Mouse (Mus musculus) erythroblast, adult 5-6 weeks (primary cell): ENCODE measurements around the gene Zfp62. TPM values are rescaled to one million over a fixed set of nuclear protein-coding genes. Genes with fewer than 3 reads are reported as not detected.

Experiments
- ATAC-seq: replicated peaks from 2 replicates; pipeline ENCODE4 v1.8.0; 2016; ENCODE audit warnings: moderate number of reproducible peaks, mild to moderate bottlenecking, moderate TSS enrichment, inconsistent platforms; ENCODE audit not compliant: poor library complexity, low FRiP score, severe bottlenecking
- total RNA-seq, 2 experiments: library from RNA; stranded (forward) in 1 of 2; stranded (reverse) in 1 of 2; fragments of 150-400 nt in 1 of 2; fragments of 200-764, 138-1000 nt in 1 of 2; gene quantifications; 2 replicates each; pipeline versions ENCODE4 v1.2.3 to v1.2.4; 2015 to 2017; ENCODE audit warnings: low replicate concordance in 2 of 2

The Zfp62 gene
- total RNA-seq, 2 experiments from 2014 or later: 14.8 to 25.4 TPM

DNA sequence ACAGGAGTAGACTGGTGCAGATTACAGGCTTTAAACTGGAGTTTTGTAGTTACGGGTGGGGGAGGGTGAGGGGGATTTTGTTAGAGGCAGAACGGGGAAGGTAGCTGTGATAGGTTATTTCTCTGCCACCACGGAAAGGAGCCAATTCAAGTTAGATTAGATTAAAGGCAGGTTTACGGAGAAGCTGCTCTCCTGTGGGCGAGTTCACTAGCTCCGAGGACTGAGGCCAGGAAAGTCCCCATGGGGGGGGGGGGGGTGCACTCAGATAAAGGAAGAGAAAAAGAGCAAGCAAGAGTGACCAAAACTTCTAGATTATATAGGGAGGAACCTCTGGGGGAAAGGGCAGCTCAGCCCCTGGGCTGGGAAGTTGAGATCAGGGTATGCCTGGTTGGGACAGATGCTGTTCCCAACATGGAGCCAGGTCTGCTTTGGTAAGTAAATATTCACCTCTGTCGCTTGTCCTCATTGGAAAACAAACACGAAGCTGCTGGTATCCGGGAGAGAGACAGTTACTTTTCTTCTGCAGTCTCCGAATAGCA, 500 bp upstream of the Zfp62 start:
- peak; percentile 44; the same call in 1 of the 2 replicates for ATAC-seq

DNA sequence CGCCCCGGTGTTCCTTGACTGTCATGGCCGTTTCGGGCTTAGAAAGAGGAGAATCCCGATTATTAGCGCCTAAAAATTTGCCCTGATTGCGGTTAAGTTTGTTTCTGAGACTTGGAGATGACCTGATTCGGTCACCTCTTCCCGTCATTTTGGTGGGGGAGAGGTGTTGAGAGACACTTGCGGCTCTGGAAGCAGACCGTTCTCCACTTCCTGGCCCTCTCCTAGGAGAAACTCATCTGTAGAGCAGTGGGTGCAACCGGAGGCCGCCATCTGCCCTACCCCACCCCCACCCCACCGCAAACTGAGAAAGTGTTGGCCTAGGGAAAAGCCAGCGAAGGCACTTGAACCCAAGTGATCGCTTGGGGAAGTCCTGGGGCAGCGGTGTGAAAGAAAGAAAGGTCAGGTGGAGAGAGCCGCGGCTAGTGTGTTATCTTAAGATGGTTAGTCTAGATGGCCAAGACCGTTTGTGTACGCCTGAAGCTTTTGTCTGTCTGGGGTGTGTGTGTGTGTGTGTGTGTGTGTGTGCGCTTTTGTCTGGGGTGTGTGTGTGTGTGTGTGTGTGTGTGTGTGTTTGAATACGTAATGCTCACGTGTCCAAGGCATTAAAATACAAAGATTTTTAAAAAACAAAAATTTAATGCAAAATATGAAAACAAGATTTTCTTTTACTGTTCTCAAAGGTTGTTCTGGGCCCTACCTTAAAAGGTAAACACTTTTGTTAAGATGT, 842 bp downstream of the Zfp62 start:
- ATAC-seq: peak; percentile 50

DNA sequence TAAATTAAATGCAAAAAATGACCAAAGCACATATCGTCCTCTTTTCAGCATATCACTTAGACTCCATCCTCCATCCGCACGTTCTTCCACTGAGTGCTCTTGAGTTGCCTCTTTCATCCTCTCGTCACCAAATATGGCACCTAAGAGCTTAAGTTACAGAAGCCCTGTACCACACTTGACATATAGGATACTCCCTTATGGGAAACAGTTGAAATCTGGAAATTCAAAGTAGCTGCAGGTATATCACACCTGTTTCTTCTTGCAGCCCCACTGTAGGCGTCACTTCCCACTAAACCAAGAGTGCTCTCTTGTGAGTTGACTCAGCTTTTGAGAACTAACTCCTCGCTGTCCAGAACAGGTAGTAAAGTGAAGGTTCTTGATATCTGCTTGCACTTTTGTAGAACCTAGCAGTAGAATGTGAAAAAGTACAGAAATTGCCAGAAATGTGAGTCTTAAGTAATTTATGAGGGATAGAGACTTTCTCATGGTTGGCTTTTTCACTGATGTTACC, 2.0 kb downstream of the Zfp62 start:
- ATAC-seq: no peak

DNA sequence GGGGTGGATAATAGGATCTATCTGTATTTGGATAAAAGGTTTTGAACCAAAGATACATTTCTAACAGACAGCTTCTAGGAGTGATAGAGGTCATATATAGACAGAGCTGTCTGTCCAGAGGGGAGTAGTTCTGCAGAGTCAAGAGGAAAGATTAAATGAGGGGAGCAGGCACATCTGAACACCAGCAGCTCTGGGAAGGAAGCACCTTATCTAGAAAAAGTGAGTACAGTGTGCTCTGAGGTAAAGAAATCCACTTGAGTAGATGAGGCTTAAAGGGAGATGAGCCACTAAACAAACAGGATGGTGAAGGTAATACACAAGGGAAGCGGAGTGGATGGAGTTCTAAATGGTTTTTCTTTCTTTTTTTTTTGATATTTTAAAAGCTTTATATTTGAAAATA, 4.4 kb downstream of the Zfp62 start:
- no peak for ATAC-seq

DNA sequence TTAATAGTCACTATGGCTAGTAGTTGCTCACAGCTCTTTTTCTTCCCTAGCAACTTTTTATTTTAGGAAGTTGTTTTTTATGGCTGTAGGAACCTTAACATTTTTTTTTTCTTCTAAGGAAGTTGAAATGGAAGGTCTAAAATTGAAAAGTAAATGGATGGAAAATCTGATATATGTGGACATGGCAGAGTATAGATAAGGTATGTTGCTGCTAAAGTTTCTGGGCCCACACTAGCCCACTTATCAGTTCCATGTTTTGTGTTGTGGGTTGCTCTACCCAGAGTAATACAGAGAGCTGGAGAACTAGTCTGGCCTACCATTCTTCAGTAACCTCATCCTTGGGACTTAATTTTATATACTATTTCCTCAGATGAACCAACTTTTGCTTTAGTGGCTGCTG, 9.5 kb downstream of the Zfp62 start:
- peak; percentile 62; the same call in 1 of the 2 replicates for ATAC-seq

DNA sequence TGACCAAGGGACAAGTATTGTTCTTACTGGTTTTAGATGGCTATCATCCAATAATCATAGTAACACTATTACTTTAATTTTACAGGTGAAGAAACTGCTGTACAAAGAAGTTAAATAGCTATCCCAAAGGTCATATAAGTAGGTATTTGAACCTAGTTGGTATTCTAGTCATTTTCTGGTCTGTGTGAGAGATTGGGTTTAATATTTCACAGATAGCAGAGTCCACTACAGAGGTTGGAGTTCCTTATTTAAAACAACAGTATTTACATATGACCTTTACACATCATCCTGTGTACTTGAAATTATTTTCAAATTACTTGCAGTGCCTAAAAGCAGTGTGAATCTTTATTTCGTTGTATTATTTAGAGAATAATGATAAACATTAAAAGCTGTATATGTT, 10.4 kb downstream of the Zfp62 start:
- ATAC-seq: no peak

DNA sequence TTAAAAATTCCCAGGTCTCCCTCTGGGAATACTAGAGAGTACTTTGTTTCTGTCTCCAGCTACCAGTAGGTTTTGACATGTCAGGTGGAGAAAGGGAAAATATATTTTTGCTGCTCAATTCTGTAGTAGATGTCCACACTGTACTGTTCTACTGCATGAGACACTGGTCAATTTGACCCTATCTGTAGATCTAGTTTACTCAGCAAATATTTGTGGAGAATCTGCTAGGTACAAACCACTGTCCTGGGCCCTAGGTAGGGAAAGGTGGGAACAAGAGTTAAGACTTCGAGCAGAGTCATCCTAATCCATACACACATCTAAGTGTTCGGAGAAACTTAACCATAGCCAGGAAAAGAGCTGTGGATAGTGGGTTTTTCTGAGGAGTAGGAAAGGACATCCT, 16.2 kb downstream of the Zfp62 start:
- ATAC-seq: no peak

DNA sequence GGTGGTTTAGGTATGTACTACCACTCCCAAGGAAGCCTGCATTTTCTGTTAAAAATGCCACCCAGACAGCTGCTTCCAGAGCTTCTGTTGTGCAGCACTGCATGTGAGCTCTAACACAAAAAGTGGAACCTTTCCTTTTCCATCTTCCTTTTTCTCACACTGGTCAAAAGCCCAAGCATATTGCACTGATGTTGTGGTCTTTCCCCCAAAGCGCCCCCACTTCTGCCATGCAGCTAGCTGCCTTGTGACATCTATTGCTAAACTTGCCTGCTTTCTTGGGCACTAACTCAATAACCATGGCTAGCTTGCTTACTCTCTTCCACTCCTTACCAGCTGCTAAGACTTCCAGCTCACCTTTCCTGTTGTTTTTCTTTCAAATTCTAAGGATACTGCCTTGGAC, 21.4 kb downstream of the Zfp62 start:
- no peak for ATAC-seq

DNA sequence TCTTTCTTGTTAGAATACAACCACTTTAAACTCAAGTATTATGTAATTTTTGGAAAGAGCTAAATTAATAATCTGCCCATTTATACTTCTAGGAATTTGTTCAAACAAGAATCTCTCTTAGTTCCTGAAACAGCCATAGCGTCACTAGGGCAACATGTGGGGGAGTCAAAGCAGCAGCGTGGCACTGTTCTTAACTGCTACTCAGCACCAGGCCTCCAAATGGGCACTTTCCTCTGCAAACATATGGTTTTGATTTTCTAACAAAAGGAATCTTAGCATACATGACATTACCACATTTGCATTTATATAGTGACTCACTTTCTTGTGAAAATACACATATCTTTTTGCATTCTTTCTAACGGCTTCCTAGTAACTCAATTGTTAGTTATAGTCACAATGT, 29.7 kb downstream of the Zfp62 start:
- ATAC-seq: no peak

DNA sequence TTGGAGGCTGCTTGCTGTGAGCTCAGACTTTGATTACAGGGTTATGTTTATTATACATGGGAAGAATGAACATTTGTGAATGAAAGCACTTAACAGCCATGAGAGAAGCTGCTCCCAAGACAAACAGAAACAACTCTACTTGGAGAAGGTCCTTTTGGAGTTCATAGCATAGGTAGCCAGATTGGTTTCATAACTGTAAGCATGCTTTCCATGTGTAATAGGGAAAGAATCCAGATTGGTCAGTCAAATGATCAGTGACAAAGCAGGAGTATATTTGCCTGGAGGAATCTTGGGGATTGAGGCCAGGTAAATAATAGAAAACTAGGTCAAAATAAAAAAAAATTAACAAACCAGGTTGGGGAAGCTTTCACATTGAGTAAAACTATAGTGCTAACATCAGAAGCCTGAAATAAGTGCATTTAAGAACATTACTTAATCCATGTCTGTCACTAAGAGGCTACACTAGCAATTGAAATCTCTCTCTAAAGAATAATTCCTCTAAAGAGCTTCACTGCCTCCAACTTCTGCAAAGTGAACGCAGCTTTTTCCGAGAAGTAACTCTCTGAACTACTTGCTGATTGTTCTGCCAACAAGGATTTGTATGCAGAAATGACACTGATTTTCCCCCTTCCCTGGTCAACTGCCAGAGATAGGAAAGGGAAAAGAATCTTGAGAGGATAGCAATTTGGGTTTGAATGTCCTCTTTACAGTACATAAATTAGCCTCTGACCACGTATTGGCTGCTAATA, 32.5 kb downstream of the Zfp62 start:
- ATAC-seq: no peak

DNA sequence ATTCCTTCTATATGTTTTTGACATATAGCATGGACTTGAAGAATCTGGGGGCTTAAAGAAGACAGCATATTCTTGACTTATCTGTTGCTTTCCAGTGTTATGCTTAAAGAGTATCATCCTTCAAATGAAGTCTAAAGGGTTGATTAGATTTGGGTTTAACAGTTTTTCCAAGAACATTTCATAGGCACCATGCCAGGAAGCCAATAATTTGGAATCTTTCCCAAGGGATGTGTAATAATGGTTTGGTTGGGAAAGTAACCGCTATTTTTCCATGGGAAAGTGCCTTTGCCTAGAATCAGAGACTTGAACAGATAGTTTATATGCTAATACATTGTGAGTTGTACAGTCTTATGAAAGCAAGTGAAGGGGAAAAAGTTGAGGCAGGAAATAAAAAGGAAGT, 33.8 kb downstream of the Zfp62 start:
- ATAC-seq: no peak

DNA sequence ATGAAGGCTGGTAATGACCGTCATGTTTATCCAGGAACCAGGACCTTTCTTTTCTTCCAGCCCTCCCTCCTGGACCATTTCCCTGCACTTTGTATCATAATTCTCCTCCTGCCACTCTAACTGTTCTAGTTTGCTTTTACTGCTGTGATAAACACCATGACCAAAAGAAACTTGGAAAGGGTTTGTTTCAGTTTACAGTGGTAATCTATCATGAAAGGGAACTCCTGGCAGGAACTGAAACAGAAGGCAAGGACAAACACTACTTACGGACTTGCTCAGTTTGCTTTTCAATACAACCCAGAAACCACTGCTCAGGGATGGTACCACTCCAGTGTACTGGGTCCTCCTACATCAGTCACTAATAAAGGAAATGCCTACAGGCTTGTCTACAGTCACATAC, 34.4 kb downstream of the Zfp62 start:
- no peak for ATAC-seq

DNA sequence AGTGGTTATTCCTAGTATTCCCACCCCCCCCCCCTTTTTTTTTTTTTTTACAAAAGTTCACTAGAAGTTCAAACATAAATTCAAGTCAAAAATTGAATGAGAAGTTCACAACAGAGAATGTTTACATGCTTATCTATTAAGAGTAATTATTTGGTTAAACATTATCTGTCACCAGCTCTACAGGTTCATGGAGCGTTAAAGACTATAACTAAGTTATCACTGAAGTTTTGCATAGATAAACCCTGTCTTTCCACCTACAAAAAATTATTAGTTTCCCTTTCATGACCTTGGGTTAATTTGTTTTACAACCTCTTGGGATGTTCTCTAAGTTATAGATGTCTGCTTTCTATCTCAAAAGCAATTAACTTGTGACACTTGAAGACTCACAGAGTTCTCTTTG, 37.2 kb downstream of the Zfp62 start:
- ATAC-seq: no peak

DNA sequence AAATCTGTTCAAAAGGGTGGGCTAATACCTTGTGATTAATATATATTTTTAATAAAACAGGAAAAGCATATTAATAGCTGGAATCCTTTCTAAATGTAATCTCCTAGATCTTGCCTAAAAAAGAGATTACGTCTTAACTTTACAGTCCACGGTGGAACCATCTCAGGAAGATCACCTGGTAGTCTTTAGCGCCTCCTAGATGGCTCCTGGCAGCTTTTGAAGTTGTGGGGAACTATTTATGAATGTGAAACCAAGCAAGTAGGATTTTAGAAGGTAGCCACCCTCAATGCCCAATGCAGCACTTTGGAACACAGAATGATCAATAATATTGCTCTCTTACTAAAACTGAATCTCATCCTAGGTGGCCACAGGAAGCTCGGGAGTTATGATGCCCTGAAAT, 37.8 kb downstream of the Zfp62 start:
- no peak for ATAC-seq

DNA sequence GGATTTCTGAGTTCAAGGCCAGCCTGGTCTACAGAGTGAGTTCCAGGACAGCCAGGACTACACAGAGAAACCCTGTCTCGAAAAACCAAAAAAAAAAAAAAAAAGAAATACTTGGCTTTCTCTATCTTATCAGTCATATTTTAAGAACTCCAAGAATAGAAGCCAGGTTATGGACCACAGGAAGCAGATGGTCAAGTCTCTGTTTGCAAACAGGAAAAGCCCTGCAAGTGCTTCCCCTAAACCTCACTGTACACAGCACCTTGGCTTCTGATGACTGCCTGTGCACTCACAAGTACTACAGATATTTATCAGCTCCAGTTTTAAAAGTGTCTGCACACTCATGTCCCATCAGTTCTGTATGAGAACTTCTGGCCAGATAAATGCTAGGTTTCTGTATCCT, 38.4 kb downstream of the Zfp62 start:
- ATAC-seq: no peak

DNA sequence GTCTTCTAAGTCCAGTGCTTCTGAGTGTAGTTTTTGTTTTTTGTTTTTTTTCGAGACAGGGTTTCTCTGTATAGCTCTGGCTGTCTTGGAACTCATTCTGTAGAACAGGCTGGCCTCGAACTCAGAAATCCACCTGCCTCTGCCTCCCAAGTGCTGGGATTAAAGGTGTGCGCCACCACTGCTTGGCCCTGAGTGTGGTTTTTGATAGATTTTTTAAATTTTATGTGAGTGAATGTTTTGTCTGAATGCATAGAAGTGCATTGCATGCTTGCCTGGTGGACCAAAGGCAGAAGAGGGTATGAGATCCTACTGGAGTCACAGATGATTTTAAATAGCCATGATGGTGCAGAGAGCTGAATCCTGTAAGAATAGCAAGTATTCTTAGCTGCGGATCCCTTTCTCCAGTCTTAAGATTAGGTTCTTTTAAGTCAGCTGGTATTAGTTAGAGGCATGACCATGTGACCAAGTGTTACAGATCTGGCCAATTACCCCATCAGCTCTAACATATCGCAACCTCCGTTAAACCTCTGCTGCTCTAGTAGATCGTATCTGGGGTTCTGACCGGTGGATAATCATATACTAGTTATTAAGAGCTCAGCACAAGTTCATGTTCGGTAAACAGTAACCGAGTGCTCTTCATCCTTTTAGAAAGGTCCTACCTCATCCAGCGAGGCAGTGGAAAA, 40.0 kb downstream of the Zfp62 start:
- ATAC-seq: peak; percentile 14

DNA sequence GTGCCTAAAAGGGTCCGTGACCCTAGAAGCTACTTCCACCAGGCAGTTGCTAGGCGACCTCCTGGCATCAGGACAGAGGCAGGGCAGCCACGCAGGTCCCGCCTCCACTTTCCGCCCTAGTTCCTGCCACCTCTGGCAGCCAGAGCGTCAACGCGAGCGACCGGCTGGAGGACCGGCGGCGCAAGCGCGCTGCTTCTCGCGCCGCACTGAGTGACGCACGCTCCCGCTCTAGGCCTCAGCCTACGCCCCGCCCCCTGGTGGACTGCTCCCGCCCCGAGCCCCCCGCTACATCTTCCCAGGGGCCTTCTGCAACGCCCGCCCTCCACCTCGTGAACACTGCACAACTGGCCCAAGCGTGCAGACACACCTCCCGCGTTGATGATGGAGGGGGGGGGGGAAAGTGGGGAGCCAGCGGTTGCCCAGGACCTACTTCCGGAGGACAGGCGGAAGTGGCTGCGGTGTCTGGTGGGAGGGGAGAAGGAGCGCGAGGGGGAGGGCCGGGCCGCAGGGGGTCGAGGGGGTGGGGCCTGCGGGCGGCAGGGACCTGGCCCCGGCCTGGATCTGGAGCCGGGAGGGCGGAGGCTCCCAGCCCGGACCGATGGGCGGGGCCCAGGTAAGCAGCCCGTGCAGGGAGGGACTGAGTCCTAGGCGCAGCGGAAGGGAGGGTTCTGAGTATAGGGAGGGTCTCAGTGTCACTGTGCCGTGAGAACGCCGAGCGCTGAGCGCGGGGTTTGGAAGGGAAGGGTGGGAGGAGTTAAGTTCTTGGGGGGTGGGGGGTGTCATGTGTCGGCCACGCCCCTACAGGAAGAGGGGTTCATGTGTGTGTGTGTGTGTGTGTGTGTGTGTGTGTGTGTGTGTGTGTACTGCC, 40.9 kb downstream of the Zfp62 start, which contains the start of gene Mgat1:
Mgat1 (plus strand) TSS at position 465 of the 868 bp plus-strand sequence.
- peak; percentile 92 for ATAC-seq

DNA sequence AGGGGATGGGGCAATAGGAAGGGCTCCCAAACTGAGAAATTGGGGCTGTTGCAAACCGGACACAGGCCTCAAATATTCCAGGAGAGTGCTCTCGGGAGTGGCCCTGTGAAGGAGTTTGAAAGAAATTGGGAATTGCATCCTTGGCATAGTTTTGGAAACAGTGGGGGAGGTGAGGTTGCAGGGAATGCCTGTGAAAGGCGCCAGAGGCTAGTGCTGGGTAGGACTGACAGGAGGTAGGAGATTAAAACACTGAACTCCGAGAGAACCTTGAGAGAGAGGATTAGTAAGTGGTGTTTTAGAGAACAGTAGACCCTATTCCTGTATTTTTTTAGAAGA, 41.5 kb downstream of the Zfp62 start:
- ATAC-seq: no peak

DNA sequence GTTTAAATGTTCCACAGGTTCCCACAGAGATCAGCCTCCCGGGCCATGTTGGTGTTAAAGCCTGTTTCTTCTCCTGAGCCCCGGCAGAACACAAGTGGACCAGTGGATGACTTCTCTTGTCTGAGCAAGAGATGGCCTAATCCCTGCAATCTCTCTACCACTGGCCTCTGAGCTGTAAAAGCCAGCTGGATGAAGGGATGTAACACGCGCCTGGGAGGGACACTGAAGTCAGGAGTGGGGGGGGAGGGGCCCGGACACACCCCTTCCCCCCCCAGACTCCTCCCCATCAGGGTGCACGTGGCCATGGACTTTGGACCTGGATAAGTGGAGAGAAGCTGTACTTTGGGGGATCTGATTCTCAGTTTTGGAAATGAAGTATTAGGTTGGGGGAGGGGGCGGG, 42.1 kb downstream of the Zfp62 start:
- ATAC-seq: no peak
